Mouse (Mus musculus): ENCODE data around the gene 3110040M04Rik. TPM values are rescaled to one million over a fixed set of nuclear protein-coding genes. Genes with fewer than 3 reads are reported as not detected.

3110040M04Rik gene
- polyA plus RNA-seq, 1 experiment: 0.46 TPM

GRCm38 (mm10) chr1:151214862-151215261 lies 10.9 kb downstream of the 3110040M04Rik start:
- Histone ChIP-seq H3K36me3 (ENCODE audit: control insufficient read depth) (no peaks in the 10 kb centered on the region), H3K4me1 (ENCODE audit: control insufficient read depth) (peaks cover 7% of the 10 kb centered on the region), H3K27me3 (ENCODE audit: control insufficient read depth) (peaks cover 11% of the 10 kb centered on the region), H3K4me3 (replicated peaks) (no peak overlapping the region), H3K9me3 (ENCODE audit: control insufficient read depth, low read length) (no peaks in the 10 kb centered on the region)
- no peak for TF ChIP-seq TAL1 (IDR thresholded peaks at IDR 0.05; ENCODE audit: low read length)
- TF ChIP-seq GATA1 (IDR thresholded peaks at IDR 0.05; ENCODE audit: low read length): no peak

- Histone ChIP-seq H3K4me3 (replicated peaks) (no peak overlapping the region), H3K4me1 (ENCODE audit: control insufficient read depth) (peaks cover 5% of the 10 kb centered on the region), H3K27me3 (ENCODE audit: control insufficient read depth) (peaks cover 11% of the 10 kb centered on the region), H3K9me3 (ENCODE audit: control insufficient read depth, low read length) (no peaks in the 10 kb centered on the region), H3K36me3 (ENCODE audit: control insufficient read depth) (no peaks in the 10 kb centered on the region)
- TF ChIP-seq TAL1 (IDR thresholded peaks at IDR 0.05; ENCODE audit: low read length): no peak
- no peak for TF ChIP-seq GATA1 (IDR thresholded peaks at IDR 0.05; ENCODE audit: low read length)
These were observed 12.1 kb downstream of the 3110040M04Rik start for GRCm38 (mm10) chr1:151215985-151216384.

GRCm38 (mm10) chr1:151216417-151216816 lies 12.5 kb downstream of the 3110040M04Rik start:
- Histone ChIP-seq H3K4me3 (replicated peaks) (no peak overlapping the region), H3K4me1 (ENCODE audit: control insufficient read depth) (peaks cover 5% of the 10 kb centered on the region), H3K27me3 (ENCODE audit: control insufficient read depth) (peaks cover 11% of the 10 kb centered on the region), H3K36me3 (ENCODE audit: control insufficient read depth) (no peaks in the 10 kb centered on the region), H3K9me3 (ENCODE audit: control insufficient read depth, low read length) (no peaks in the 10 kb centered on the region)
- TF ChIP-seq TAL1 (IDR thresholded peaks at IDR 0.05; ENCODE audit: low read length): no peak
- no peak for TF ChIP-seq GATA1 (IDR thresholded peaks at IDR 0.05; ENCODE audit: low read length)

- peaks cover 4% of the 10 kb centered on the region; the same call in 1 of the 2 replicates for H3K27me3 ChIP-seq (ENCODE audit: control insufficient read depth)
- peaks cover 3% of the 10 kb centered on the region for H3K4me1 ChIP-seq (ENCODE audit: control insufficient read depth)
- H3K4me3 ChIP-seq (replicated peaks): no peak overlapping the region
- no peaks in the 10 kb centered on the region for H3K36me3 ChIP-seq (ENCODE audit: control insufficient read depth)
- TF ChIP-seq TAL1 (IDR thresholded peaks at IDR 0.05; ENCODE audit: low read length): no peak
- TF ChIP-seq GATA1 (IDR thresholded peaks at IDR 0.05; ENCODE audit: low read length): no peak
- no peaks in the 10 kb centered on the region for H3K9me3 ChIP-seq (ENCODE audit: control insufficient read depth, low read length)
These were observed 15.1 kb downstream of the 3110040M04Rik start for GRCm38 (mm10) chr1:151219045-151219444.

- TF ChIP-seq TAL1 (IDR thresholded peaks at IDR 0.05; ENCODE audit: low read length): no peak
- TF ChIP-seq GATA1 (IDR thresholded peaks at IDR 0.05; ENCODE audit: low read length): no peak
- H3K36me3 ChIP-seq (ENCODE audit: control insufficient read depth): no peaks in the 10 kb centered on the region
- peaks cover 3% of the 10 kb centered on the region for H3K4me1 ChIP-seq (ENCODE audit: control insufficient read depth)
- H3K9me3 ChIP-seq (ENCODE audit: control insufficient read depth, low read length): no peaks in the 10 kb centered on the region
- no peak overlapping the region for H3K4me3 ChIP-seq (replicated peaks)
- no peaks in the 10 kb centered on the region for H3K27me3 ChIP-seq (ENCODE audit: control insufficient read depth)
These were observed 16.2 kb downstream of the 3110040M04Rik start for GRCm38 (mm10) chr1:151220098-151220497.

- H3K4me1 ChIP-seq (ENCODE audit: control insufficient read depth): no peaks in the 10 kb centered on the region
- no peaks in the 10 kb centered on the region for H3K9me3 ChIP-seq (ENCODE audit: control insufficient read depth, low read length)
- no peaks in the 10 kb centered on the region for H3K36me3 ChIP-seq (ENCODE audit: control insufficient read depth)
- TF ChIP-seq TAL1 (IDR thresholded peaks at IDR 0.05; ENCODE audit: low read length) (no peak), GATA1 (IDR thresholded peaks at IDR 0.05; ENCODE audit: low read length) (no peak)
- H3K27me3 ChIP-seq (ENCODE audit: control insufficient read depth): no peaks in the 10 kb centered on the region
- H3K4me3 ChIP-seq (replicated peaks): no peak overlapping the region
These were observed 18.8 kb downstream of the 3110040M04Rik start for GRCm38 (mm10) chr1:151222561-151223267.

- no peaks in the 10 kb centered on the region for H3K9me3 ChIP-seq (ENCODE audit: control insufficient read depth, low read length)
- no peaks in the 10 kb centered on the region for H3K36me3 ChIP-seq (ENCODE audit: control insufficient read depth)
- TF ChIP-seq GATA1 (IDR thresholded peaks at IDR 0.05; ENCODE audit: low read length) (no peak), TAL1 (IDR thresholded peaks at IDR 0.05; ENCODE audit: low read length) (no peak)
- no peaks in the 10 kb centered on the region for H3K4me1 ChIP-seq (ENCODE audit: control insufficient read depth)
- H3K27me3 ChIP-seq (ENCODE audit: control insufficient read depth): no peaks in the 10 kb centered on the region
- no peak overlapping the region for H3K4me3 ChIP-seq (replicated peaks)
These were observed 19.5 kb downstream of the 3110040M04Rik start for GRCm38 (mm10) chr1:151223377-151223776.

GRCm38 (mm10) chr1:151224536-151224935 lies 20.6 kb downstream of the 3110040M04Rik start:
- TF ChIP-seq GATA1 (IDR thresholded peaks at IDR 0.05; ENCODE audit: low read length) (no peak), TAL1 (IDR thresholded peaks at IDR 0.05; ENCODE audit: low read length) (no peak)
- H3K36me3 ChIP-seq (ENCODE audit: control insufficient read depth): no peaks in the 10 kb centered on the region
- H3K4me1 ChIP-seq (ENCODE audit: control insufficient read depth): no peaks in the 10 kb centered on the region
- H3K27me3 ChIP-seq (ENCODE audit: control insufficient read depth): no peaks in the 10 kb centered on the region
- H3K9me3 ChIP-seq (ENCODE audit: control insufficient read depth, low read length): no peaks in the 10 kb centered on the region
- no peak overlapping the region for H3K4me3 ChIP-seq (replicated peaks)

- Histone ChIP-seq H3K27me3 (ENCODE audit: control insufficient read depth) (no peaks in the 10 kb centered on the region), H3K36me3 (ENCODE audit: control insufficient read depth) (no peaks in the 10 kb centered on the region), H3K4me1 (ENCODE audit: control insufficient read depth) (no peaks in the 10 kb centered on the region), H3K4me3 (replicated peaks) (no peak overlapping the region), H3K9me3 (ENCODE audit: control insufficient read depth, low read length) (no peaks in the 10 kb centered on the region)
- TF ChIP-seq TAL1 (IDR thresholded peaks at IDR 0.05; ENCODE audit: low read length) (no peak), GATA1 (IDR thresholded peaks at IDR 0.05; ENCODE audit: low read length) (no peak)
These were observed 23.6 kb downstream of the 3110040M04Rik start for GRCm38 (mm10) chr1:151227506-151227905.

Data from erythroblast, embryonic 14.5 days (primary cell).